Mouse (Mus musculus): ENCODE results near the gene Arhgap11a. TPM values are rescaled to one million over a fixed set of nuclear protein-coding genes. Genes with fewer than 3 reads are reported as not detected.
A peak's percentile ranks its signal among the peaks of the same experiment; 100 is the strongest.

Arhgap11a gene
- 1 to 10 TPM; 1.5 to 1.8 TPM for total RNA-seq (2021)
- long read RNA-seq, experiment 1, partial matches to known transcripts, result 1 of 1 reads
- long read RNA-seq, experiment 1, other reads (novel, unspliced or antisense), result 0 of 1 reads
- long read RNA-seq, experiment 2, full-length matches to known transcripts, result 1 of 1 reads
- long read RNA-seq, experiment 2, partial matches to known transcripts, result 0 of 1 reads
- long read RNA-seq, experiment 2, other reads (novel, unspliced or antisense), result 0 of 1 reads

- peak; percentile 88 to 89 for DNase-seq (ENCODE audit: low spot score in 2 of 2)
These were observed at the start of gene Arhgap11a for GRCm38 (mm10) chr2:113848245-113849121. TSS of gene Arhgap11a (minus strand) at chr2:113848661.

GRCm38 (mm10) chr2:113893385-113894122 is 45.1 kb upstream of the Arhgap11a start:
- no peak for DNase-seq (ENCODE audit: low spot score in 2 of 2)

GRCm38 (mm10) chr2:113887166-113887565 is 38.7 kb upstream of the Arhgap11a start:
- no peak for DNase-seq (ENCODE audit: low spot score in 2 of 2)

GRCm38 (mm10) chr2:113886061-113886460 is 37.6 kb upstream of the Arhgap11a start:
- DNase-seq (ENCODE audit: low spot score in 2 of 2), result no peak

- no peak for DNase-seq (ENCODE audit: low spot score in 2 of 2)
These were observed 21.7 kb upstream of the Arhgap11a start for GRCm38 (mm10) chr2:113870115-113870514.

GRCm38 (mm10) chr2:113868404-113868803 is 19.9 kb upstream of the Arhgap11a start:
- no peak for DNase-seq (ENCODE audit: low spot score in 2 of 2)

GRCm38 (mm10) chr2:113866155-113866554 is 17.7 kb upstream of the Arhgap11a start:
- DNase-seq (ENCODE audit: low spot score in 2 of 2), result no peak

- no peak for DNase-seq (ENCODE audit: low spot score in 2 of 2)
These were observed 680 bp upstream of the Arhgap11a start for GRCm38 (mm10) chr2:113849141-113849540.

- DNase-seq (ENCODE audit: low spot score in 2 of 2), result no peak
These were observed 700 bp downstream of the Arhgap11a start for GRCm38 (mm10) chr2:113847678-113848244.

- DNase-seq (ENCODE audit: low spot score in 2 of 2), result no peak
These were observed 3.4 kb downstream of the Arhgap11a start for GRCm38 (mm10) chr2:113845081-113845480.

GRCm38 (mm10) chr2:113841656-113842437 is 6.6 kb downstream of the Arhgap11a start:
- DNase-seq (ENCODE audit: low spot score in 2 of 2), result no peak

- DNase-seq (ENCODE audit: low spot score in 2 of 2), result no peak
These were observed 9.0 kb downstream of the Arhgap11a start for GRCm38 (mm10) chr2:113839488-113839887.

GRCm38 (mm10) chr2:113835219-113835618 is 13.2 kb downstream of the Arhgap11a start:
- DNase-seq (ENCODE audit: low spot score in 2 of 2), result no peak

GRCm38 (mm10) chr2:113828943-113829882 is 19.2 kb downstream of the Arhgap11a start, which contains the start of gene Scg5:
TSS of gene Scg5 (minus strand) at chr2:113829121.
- peak; percentile 88 to 89 for DNase-seq (ENCODE audit: low spot score in 2 of 2)

- DNase-seq (ENCODE audit: low spot score in 2 of 2), result no peak
These were observed 20.1 kb downstream of the Arhgap11a start for GRCm38 (mm10) chr2:113828086-113828942.

GRCm38 (mm10) chr2:113823909-113824308 is 24.6 kb downstream of the Arhgap11a start:
- no peak for DNase-seq (ENCODE audit: low spot score in 2 of 2)

GRCm38 (mm10) chr2:113822367-113822766 is 26.1 kb downstream of the Arhgap11a start:
- no peak for DNase-seq (ENCODE audit: low spot score in 2 of 2)

GRCm38 (mm10) chr2:113821176-113821734 is 27.2 kb downstream of the Arhgap11a start:
- no peak for DNase-seq (ENCODE audit: low spot score in 2 of 2)

Measured in left cerebral cortex, adult 18-20 months (tissue).